Mouse (Mus musculus) megakaryocyte, embryonic 14.5 days (primary cell): ENCODE measurements around the gene Cbarp. TPM values are rescaled to one million over a fixed set of nuclear protein-coding genes. Genes with fewer than 3 reads are reported as not detected.

Experiments
- H3K27me3 ChIP-seq: replicated peaks from 2 replicates; pipeline ENCODE3; 2012; ENCODE audit warnings: inconsistent platforms
- H3K36me3 ChIP-seq: replicated peaks from 2 replicates; pipeline ENCODE3; 2012; ENCODE audit warnings: low read length, inconsistent platforms, mixed read lengths
- H3K4me1 ChIP-seq: 2 replicates; pipeline ENCODE4 v1.6.1; 2012; ENCODE audit warnings: inconsistent platforms
- H3K4me3 ChIP-seq: replicated peaks from 2 replicates; pipeline ENCODE3; 2012; ENCODE audit warnings: moderate library complexity, mild to moderate bottlenecking, inconsistent platforms
- H3K9me3 ChIP-seq: 2 replicates; pipeline ENCODE4 v1.6.1; 2012; ENCODE audit warnings: inconsistent platforms
- FLI1 ChIP-seq: IDR thresholded peaks from 2 replicates; pipeline ENCODE4 v1.6.1; 2012; ENCODE audit warnings: low read length, inconsistent platforms, mixed read lengths
- GATA1 ChIP-seq: IDR thresholded peaks from 3 replicates; pipeline ENCODE4 v1.6.1; 2012; ENCODE audit warnings: mixed read lengths, low read length, inconsistent platforms, borderline replicate concordance
- polyA plus RNA-seq: library from polyadenylated mRNA; stranded (reverse); fragments of >175 nt; gene quantifications from 2 replicates; pipeline ENCODE4 v1.2.3, GENCODE M21; 2012; ENCODE audit warnings: low replicate concordance; ENCODE audit not compliant: insufficient read depth

Gene Cbarp
- polyA plus RNA-seq, 1 experiment: 4.8 TPM

- Histone ChIP-seq H3K36me3 (peaks cover 32% of the 10 kb centered on the region), H3K9me3 (no peaks in the 10 kb centered on the region), H3K4me3 (peak overlapping the region; percentile 97), H3K27me3 (no peaks in the 10 kb centered on the region), H3K4me1 (peaks cover 88% of the 10 kb centered on the region)
- TF ChIP-seq FLI1 (no peak), GATA1 (no peak)
Measured at GRCm38 (mm10) chr10:80102216-80102915, 38.3 kb downstream of the Cbarp start.

DNA sequence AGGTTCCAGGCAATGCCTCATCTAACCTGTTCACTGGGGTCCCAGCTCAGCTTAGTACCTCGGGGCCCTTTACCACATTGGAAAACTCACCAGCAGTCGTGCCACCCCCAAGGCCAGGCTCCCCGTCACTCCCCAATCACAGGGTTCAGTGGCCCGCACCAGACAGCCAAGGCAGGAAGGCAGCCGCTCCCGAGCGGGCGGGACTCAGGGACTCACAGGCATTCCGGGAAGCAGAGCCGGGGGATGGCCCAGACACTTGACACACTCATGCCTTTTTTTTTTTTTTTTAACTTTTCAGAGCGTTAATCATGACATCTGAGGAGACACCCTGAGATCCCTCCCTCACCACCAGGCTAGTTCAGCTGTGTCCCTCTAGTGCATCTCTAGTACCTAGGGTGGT lies 39.7 kb downstream of the Cbarp start:
- Histone ChIP-seq H3K27me3 (no peaks in the 10 kb centered on the region), H3K36me3 (peaks cover 43% of the 10 kb centered on the region), H3K4me1 (peaks cover 94% of the 10 kb centered on the region), H3K4me3 (peak overlapping the region; percentile 97), H3K9me3 (no peaks in the 10 kb centered on the region)
- TF ChIP-seq FLI1: no peak
- no peak for TF ChIP-seq GATA1

GRCm38 (mm10) chr10:80098630-80099029 lies 42.0 kb downstream of the Cbarp start:
- no peak for TF ChIP-seq FLI1
- no peak for TF ChIP-seq GATA1
- Histone ChIP-seq H3K9me3 (no peaks in the 10 kb centered on the region), H3K4me3 (peak overlapping the region; percentile 79), H3K4me1 (peaks cover 94% of the 10 kb centered on the region), H3K36me3 (peaks cover 65% of the 10 kb centered on the region), H3K27me3 (no peaks in the 10 kb centered on the region)

DNA sequence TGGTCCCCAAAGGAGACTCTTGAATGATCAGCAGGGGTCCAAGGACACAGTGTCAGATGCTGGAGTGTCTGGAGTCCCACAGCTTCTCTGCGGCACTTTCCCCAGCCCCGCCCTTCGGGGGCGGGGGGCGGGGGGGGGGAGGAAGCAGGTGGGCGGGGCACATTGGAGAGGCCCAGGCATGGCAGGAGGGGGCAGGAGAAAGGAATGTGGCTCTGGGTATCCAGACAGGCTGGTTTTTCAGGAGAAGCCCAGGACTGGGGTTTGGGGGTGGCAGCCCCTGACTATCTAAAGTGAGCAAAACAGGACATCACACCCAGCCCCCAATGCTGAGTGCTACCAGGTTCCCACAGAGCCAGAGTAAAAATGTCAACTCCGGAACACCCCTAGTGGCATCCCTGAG lies 43.4 kb downstream of the Cbarp start:
- Histone ChIP-seq H3K9me3 (no peaks in the 10 kb centered on the region), H3K4me1 (peaks cover 96% of the 10 kb centered on the region), H3K4me3 (peak overlapping the region; percentile 65), H3K27me3 (no peaks in the 10 kb centered on the region), H3K36me3 (peaks cover 78% of the 10 kb centered on the region)
- no peak for TF ChIP-seq FLI1
- TF ChIP-seq GATA1: no peak

DNA sequence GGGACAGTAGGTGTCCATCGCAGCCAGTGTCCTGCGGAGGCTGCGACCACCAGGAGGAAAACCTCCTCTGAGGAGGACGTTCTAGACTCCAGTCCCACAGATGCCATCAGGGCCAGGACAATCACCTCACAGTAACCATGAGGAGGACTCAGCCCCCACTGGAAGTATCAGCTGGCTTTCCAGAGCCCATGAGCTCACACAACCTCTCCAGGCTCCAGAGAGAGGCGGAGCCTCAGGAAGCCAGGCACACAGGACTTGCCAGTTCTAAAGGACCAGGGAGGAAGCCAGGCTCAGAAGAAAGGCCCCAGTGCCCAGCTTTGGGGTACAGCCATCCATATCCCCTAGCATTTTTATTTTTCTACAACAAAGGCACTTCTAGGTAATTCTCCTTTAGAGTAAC lies 45.1 kb downstream of the Cbarp start:
- no peak overlapping the region for H3K4me3 ChIP-seq
- H3K4me1 ChIP-seq: peaks cover 98% of the 10 kb centered on the region
- no peaks in the 10 kb centered on the region for H3K27me3 ChIP-seq
- H3K36me3 ChIP-seq: peaks cover 88% of the 10 kb centered on the region
- TF ChIP-seq GATA1 (no peak), FLI1 (no peak)
- H3K9me3 ChIP-seq: no peaks in the 10 kb centered on the region

- Histone ChIP-seq H3K9me3 (no peaks in the 10 kb centered on the region), H3K4me3 (no peak overlapping the region), H3K27me3 (no peaks in the 10 kb centered on the region), H3K36me3 (peaks cover 88% of the 10 kb centered on the region), H3K4me1 (peaks cover 98% of the 10 kb centered on the region)
- TF ChIP-seq GATA1 (no peak), FLI1 (no peak)
Measured at GRCm38 (mm10) chr10:80094684-80095083, 46.0 kb downstream of the Cbarp start.

DNA sequence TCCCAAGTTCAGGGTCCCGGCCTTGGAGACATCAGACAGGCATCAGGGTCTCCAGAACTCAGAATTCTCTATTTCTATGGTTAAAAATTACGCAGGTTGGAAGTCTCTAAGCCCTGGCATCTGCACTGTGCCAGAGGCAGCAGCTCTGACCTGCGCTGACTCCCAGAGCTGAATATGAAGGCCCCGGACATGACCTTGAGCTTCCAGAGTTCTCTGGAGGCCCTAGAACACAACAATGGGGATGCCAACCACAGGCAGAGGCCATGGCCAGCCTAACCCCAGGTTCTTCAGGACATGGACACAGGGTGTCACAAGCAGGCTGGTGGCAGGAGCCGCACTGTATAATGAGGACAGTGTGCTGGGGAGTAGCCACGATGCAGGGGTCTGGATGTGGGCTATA lies 46.5 kb downstream of the Cbarp start:
- Histone ChIP-seq H3K36me3 (peaks cover 88% of the 10 kb centered on the region), H3K27me3 (no peaks in the 10 kb centered on the region), H3K9me3 (no peaks in the 10 kb centered on the region), H3K4me1 (peaks cover 98% of the 10 kb centered on the region), H3K4me3 (no peak overlapping the region)
- TF ChIP-seq FLI1: no peak
- no peak for TF ChIP-seq GATA1

DNA sequence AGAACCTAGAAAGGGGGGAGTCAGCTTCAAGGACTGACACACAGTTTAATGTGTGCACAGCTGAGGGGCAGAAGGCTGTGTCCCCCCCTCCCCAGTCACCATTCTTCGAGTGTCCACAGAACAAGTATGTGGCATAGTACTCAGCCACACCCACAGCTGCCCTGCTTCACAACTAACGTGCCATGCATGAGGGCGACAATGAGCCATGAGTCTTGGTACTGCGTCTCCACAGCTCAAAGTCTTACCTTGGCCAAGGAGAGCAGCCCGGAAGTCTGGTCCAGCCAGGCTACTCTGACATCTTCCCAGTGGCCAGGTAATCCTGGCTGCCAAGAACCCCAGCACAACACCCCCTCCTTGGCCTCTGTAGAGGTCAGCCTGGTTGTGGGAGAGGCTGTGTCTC lies 47.9 kb downstream of the Cbarp start:
- Histone ChIP-seq H3K4me3 (peak overlapping the region; percentile 40), H3K36me3 (peaks cover 82% of the 10 kb centered on the region), H3K27me3 (no peaks in the 10 kb centered on the region), H3K4me1 (peaks cover 96% of the 10 kb centered on the region), H3K9me3 (no peaks in the 10 kb centered on the region)
- TF ChIP-seq GATA1 (no peak), FLI1 (no peak)

GRCm38 (mm10) chr10:80091527-80091926 lies 49.1 kb downstream of the Cbarp start:
- TF ChIP-seq GATA1 (no peak), FLI1 (no peak)
- Histone ChIP-seq H3K36me3 (peaks cover 86% of the 10 kb centered on the region), H3K9me3 (no peaks in the 10 kb centered on the region), H3K4me3 (no peak overlapping the region), H3K27me3 (no peaks in the 10 kb centered on the region), H3K4me1 (peaks cover 96% of the 10 kb centered on the region)

DNA sequence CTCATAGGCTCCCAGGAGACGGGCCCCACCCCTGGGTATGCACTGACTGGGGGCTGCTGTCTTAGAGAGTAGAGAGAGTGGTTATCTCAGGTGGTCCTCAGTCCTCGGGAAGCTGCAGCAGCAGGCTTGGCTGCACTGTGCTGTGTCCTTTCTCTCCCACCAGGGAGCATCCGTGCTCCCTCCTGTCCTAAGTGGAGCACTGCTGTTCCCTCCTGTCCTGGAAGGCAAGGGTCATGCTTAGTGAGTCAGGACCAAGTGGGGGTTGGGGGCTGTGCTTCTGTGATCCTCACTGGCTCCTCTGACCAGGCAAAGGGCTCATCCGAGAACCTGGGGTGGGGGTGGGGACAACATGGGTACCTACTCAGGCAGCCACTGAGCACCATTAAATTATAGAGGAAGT lies 51.5 kb downstream of the Cbarp start:
- no peaks in the 10 kb centered on the region for H3K27me3 ChIP-seq
- no peaks in the 10 kb centered on the region for H3K9me3 ChIP-seq
- H3K36me3 ChIP-seq: peaks cover 86% of the 10 kb centered on the region
- H3K4me1 ChIP-seq: peaks cover 96% of the 10 kb centered on the region
- TF ChIP-seq GATA1 (no peak), FLI1 (no peak)
- H3K4me3 ChIP-seq: peak overlapping the region; percentile 39
